Mouse (Mus musculus) kidney, embryonic 15.5 days (tissue): ENCODE measurements at regions not wholly inside any gene's neighbourhood (a gene's known extent, or its start where the extent isn't known, plus 50 kb on each side); places are given as distances from the start of the nearest gene placed in this dataset.

Experiments
- ATAC-seq: fragments of 200-750 bp; cut with Nextera tagmentation; replicated peaks from 2 replicates; pipeline ENCODE4 v1.8.0; 2017; ENCODE audit warnings: moderate TSS enrichment; ENCODE audit not compliant: low FRiP score
- H3K27ac ChIP-seq: fragments of 300-500 bp; sonication (generic); 2 replicates; pipeline ENCODE4 v1.5.1; 2015; ENCODE audit warnings: mild to moderate bottlenecking, inconsistent platforms
- H3K27me3 ChIP-seq: fragments of 300-500 bp; sonication (generic); 2 replicates; pipeline ENCODE4 v1.6.1; 2015; ENCODE audit warnings: inconsistent platforms
- H3K36me3 ChIP-seq: fragments of 300-500 bp; sonication (generic); 2 replicates; pipeline ENCODE4 v1.6.1; 2015; ENCODE audit warnings: inconsistent platforms
- H3K4me1 ChIP-seq: fragments of 300-500 bp; sonication (generic); 2 replicates; pipeline ENCODE4 v1.6.1; 2015; ENCODE audit warnings: inconsistent platforms
- H3K4me2 ChIP-seq: fragments of 300-500 bp; sonication (generic); 2 replicates; pipeline ENCODE4 v1.6.1; 2015; ENCODE audit warnings: moderate library complexity, mild to moderate bottlenecking, inconsistent platforms
- H3K4me3 ChIP-seq: fragments of 300-500 bp; sonication (generic); replicated peaks from 2 replicates; pipeline ENCODE4 v1.5.1; 2015; ENCODE audit warnings: mild to moderate bottlenecking, inconsistent platforms
- H3K9ac ChIP-seq: fragments of 300-500 bp; sonication (generic); 2 replicates; pipeline ENCODE4 v1.6.1; 2015; ENCODE audit warnings: mild to moderate bottlenecking, inconsistent platforms
- H3K9me3 ChIP-seq: fragments of 300-500 bp; sonication (generic); replicated peaks from 2 replicates; pipeline ENCODE4 v1.6.1; 2016; ENCODE audit warnings: inconsistent platforms
- WGBS: fragments of 180-500 bp; shearing (Covaris S2); methylation state at CpG from one replicate; pipeline ENCODE4 v1.1.7; 2015; ENCODE audit warnings: mixed read lengths; 5-methylcytosine and 5-hydroxymethylcytosine counted together

GRCm38 (mm10) chr14:98772080-98772479, 222.0 kb downstream of the Rpl36a-ps1 start:
- H3K4me1 ChIP-seq, result no peaks in the 10 kb centered on the region
- H3K9ac ChIP-seq, result no peak overlapping the region
- no peak for ATAC-seq
- H3K9me3 ChIP-seq, result no peaks in the 10 kb centered on the region
- no peak overlapping the region for H3K4me3 ChIP-seq
- WGBS, result 90% methylated on average over 4 of the region's 4 CpGs
- no peaks in the 10 kb centered on the region for H3K36me3 ChIP-seq
- H3K27ac ChIP-seq, result no peak overlapping the region
- no peaks in the 10 kb centered on the region for H3K27me3 ChIP-seq
- H3K4me2 ChIP-seq, result no peak overlapping the region

- H3K4me1 ChIP-seq, result no peaks in the 10 kb centered on the region
- ATAC-seq, result no peak
- no peaks in the 10 kb centered on the region for H3K9me3 ChIP-seq
- no peaks in the 10 kb centered on the region for H3K27me3 ChIP-seq
- H3K36me3 ChIP-seq, result no peaks in the 10 kb centered on the region
- H3K4me2 ChIP-seq, result no peak overlapping the region
- WGBS, result 79% methylated on average over 2 of the region's 2 CpGs
- no peak overlapping the region for H3K27ac ChIP-seq
- H3K9ac ChIP-seq, result no peak overlapping the region
- H3K4me3 ChIP-seq, result no peak overlapping the region
Measured at GRCm38 (mm10) chr14:98768845-98769244, 225.3 kb downstream of the Rpl36a-ps1 start.

- Histone ChIP-seq H3K27ac (no peak overlapping the region), H3K36me3 (no peaks in the 10 kb centered on the region), H3K9ac (no peak overlapping the region), H3K9me3 (no peaks in the 10 kb centered on the region), H3K4me3 (no peak overlapping the region), H3K4me1 (no peaks in the 10 kb centered on the region), H3K27me3 (no peaks in the 10 kb centered on the region), H3K4me2 (no peak overlapping the region)
- no peak for ATAC-seq
- 81% methylated on average over 7 of the region's 7 CpGs for WGBS
Measured at GRCm38 (mm10) chr14:98767481-98767880, 226.6 kb downstream of the Rpl36a-ps1 start.

- H3K4me3 ChIP-seq, result no peak overlapping the region
- ATAC-seq, result no peak
- no peak overlapping the region for H3K27ac ChIP-seq
- H3K4me2 ChIP-seq, result no peak overlapping the region
- no peaks in the 10 kb centered on the region for H3K27me3 ChIP-seq
- H3K9me3 ChIP-seq, result no peaks in the 10 kb centered on the region
- H3K36me3 ChIP-seq, result no peaks in the 10 kb centered on the region
- H3K9ac ChIP-seq, result no peak overlapping the region
- H3K4me1 ChIP-seq, result no peaks in the 10 kb centered on the region
Measured at GRCm38 (mm10) chr14:98765358-98765757, 228.8 kb downstream of the Rpl36a-ps1 start.

GRCm38 (mm10) chr14:98750766-98751165, 243.4 kb downstream of the Rpl36a-ps1 start:
- Histone ChIP-seq H3K4me3 (no peak overlapping the region), H3K27me3 (no peaks in the 10 kb centered on the region), H3K27ac (no peak overlapping the region), H3K36me3 (no peaks in the 10 kb centered on the region), H3K9ac (no peak overlapping the region), H3K4me2 (no peak overlapping the region), H3K9me3 (no peaks in the 10 kb centered on the region), H3K4me1 (peaks cover 3% of the 10 kb centered on the region; the same call in 1 of the 2 replicates)
- 92% methylated on average over 6 of the region's 6 CpGs for WGBS
- no peak for ATAC-seq

- no peaks in the 10 kb centered on the region for H3K36me3 ChIP-seq
- H3K4me2 ChIP-seq, result no peak overlapping the region
- no peaks in the 10 kb centered on the region for H3K27me3 ChIP-seq
- no peaks in the 10 kb centered on the region for H3K9me3 ChIP-seq
- WGBS, result 78% methylated on average over 14 of the region's 14 CpGs
- H3K4me1 ChIP-seq, result peaks cover 3% of the 10 kb centered on the region; the same call in 1 of the 2 replicates
- no peak overlapping the region for H3K4me3 ChIP-seq
- no peak overlapping the region for H3K27ac ChIP-seq
- no peak overlapping the region for H3K9ac ChIP-seq
- no peak for ATAC-seq
Measured at GRCm38 (mm10) chr14:98749086-98750027, 244.8 kb downstream of the Rpl36a-ps1 start.

- no peak overlapping the region for H3K27ac ChIP-seq
- H3K4me3 ChIP-seq, result no peak overlapping the region
- peaks cover 3% of the 10 kb centered on the region; the same call in 1 of the 2 replicates for H3K4me1 ChIP-seq
- no peak for ATAC-seq
- 0 out of 2 replicates have a peak overlapping the region, but pooled peaks have one; percentile 9 for H3K4me2 ChIP-seq
- H3K9ac ChIP-seq, result no peak overlapping the region
- no peaks in the 10 kb centered on the region for H3K27me3 ChIP-seq
- H3K9me3 ChIP-seq, result no peaks in the 10 kb centered on the region
- 38% methylated on average over 16 of the region's 16 CpGs for WGBS
- H3K36me3 ChIP-seq, result no peaks in the 10 kb centered on the region
Measured at GRCm38 (mm10) chr14:98747159-98747775, 246.9 kb downstream of the Rpl36a-ps1 start.

GRCm38 (mm10) chr14:98730375-98730774, 263.7 kb downstream of the Rpl36a-ps1 start:
- Histone ChIP-seq H3K27ac (no peak overlapping the region), H3K4me2 (no peak overlapping the region), H3K9me3 (no peaks in the 10 kb centered on the region), H3K4me1 (no peaks in the 10 kb centered on the region), H3K4me3 (no peak overlapping the region), H3K36me3 (no peaks in the 10 kb centered on the region), H3K9ac (no peak overlapping the region), H3K27me3 (no peaks in the 10 kb centered on the region)
- no peak for ATAC-seq
- WGBS, result 88% methylated on average over 3 of the region's 3 CpGs

GRCm38 (mm10) chr14:98728863-98729262, 265.3 kb downstream of the Rpl36a-ps1 start:
- Histone ChIP-seq H3K27me3 (no peaks in the 10 kb centered on the region), H3K36me3 (no peaks in the 10 kb centered on the region), H3K9me3 (no peaks in the 10 kb centered on the region), H3K27ac (no peak overlapping the region), H3K4me1 (no peaks in the 10 kb centered on the region), H3K4me3 (no peak overlapping the region), H3K9ac (no peak overlapping the region), H3K4me2 (no peak overlapping the region)
- WGBS, result 83% methylated on average over 2 of the region's 2 CpGs
- no peak for ATAC-seq

- H3K4me2 ChIP-seq, result no peak overlapping the region
- H3K9me3 ChIP-seq, result no peaks in the 10 kb centered on the region
- ATAC-seq, result no peak
- no peaks in the 10 kb centered on the region; the same call in 1 of the 2 replicates for H3K27me3 ChIP-seq
- H3K9ac ChIP-seq, result no peak overlapping the region
- H3K4me1 ChIP-seq, result no peaks in the 10 kb centered on the region
- no peaks in the 10 kb centered on the region for H3K36me3 ChIP-seq
- H3K27ac ChIP-seq, result no peak overlapping the region
- no peak overlapping the region for H3K4me3 ChIP-seq
- WGBS, result 67% methylated on average over 9 of the region's 9 CpGs
Measured at GRCm38 (mm10) chr14:98722481-98722880, 271.6 kb downstream of the Rpl36a-ps1 start.

- Histone ChIP-seq H3K4me1 (no peaks in the 10 kb centered on the region), H3K9ac (no peak overlapping the region), H3K9me3 (no peaks in the 10 kb centered on the region), H3K4me3 (no peak overlapping the region), H3K4me2 (no peak overlapping the region), H3K27me3 (no peaks in the 10 kb centered on the region; the same call in 1 of the 2 replicates), H3K27ac (no peak overlapping the region), H3K36me3 (no peaks in the 10 kb centered on the region)
- WGBS, result 93% methylated on average over 2 of the region's 2 CpGs
- ATAC-seq, result no peak
Measured at GRCm38 (mm10) chr14:98721033-98721432, 273.1 kb downstream of the Rpl36a-ps1 start.

GRCm38 (mm10) chr14:98708045-98708444, 286.1 kb downstream of the Rpl36a-ps1 start:
- Histone ChIP-seq H3K9me3 (no peaks in the 10 kb centered on the region), H3K27me3 (no peaks in the 10 kb centered on the region), H3K9ac (no peak overlapping the region), H3K4me1 (no peaks in the 10 kb centered on the region), H3K36me3 (no peaks in the 10 kb centered on the region), H3K27ac (no peak overlapping the region), H3K4me2 (no peak overlapping the region), H3K4me3 (no peak overlapping the region)
- 85% methylated on average over 2 of the region's 2 CpGs for WGBS
- ATAC-seq, result no peak
